Mouse (Mus musculus) ES-E14 (cell line): Measurements from ENCODE around the gene Vdac1. TPM values are rescaled to one million over a fixed set of nuclear protein-coding genes. Genes with fewer than 3 reads are reported as not detected.

Experiments used
- DNase-seq: peaks from one replicate; pipeline ENCODE4 v3.0.0-alpha.2; 2013; ENCODE audit warnings: low read depth, low spot score
- H3K27ac ChIP-seq: 2 replicates; pipeline ENCODE4 v1.5.1; 2012; ENCODE audit warnings: low read depth, mild to moderate bottlenecking, low read length, moderate library complexity, mixed read lengths; ENCODE audit not compliant: poor library complexity, insufficient read depth, severe bottlenecking
- H3K36me3 ChIP-seq: 2 replicates; pipeline ENCODE4 v1.6.1; 2012; ENCODE audit warnings: mild to moderate bottlenecking, low read length, moderate library complexity, mixed read lengths; ENCODE audit not compliant: control insufficient read depth, poor library complexity, insufficient read depth, severe bottlenecking
- H3K4me1 ChIP-seq, 2 experiments: fragments of 150-350 bp in 1 of 2; sonication (generic) in 1 of 2; 2 replicates each; pipeline ENCODE4 v1.6.1; 2012; ENCODE audit warnings: low read length in 2 of 2, mild to moderate bottlenecking in 1 of 2, mixed read lengths in 1 of 2; ENCODE audit not compliant: control insufficient read depth in 2 of 2, insufficient read depth in 2 of 2, poor library complexity in 1 of 2
- H3K4me3 ChIP-seq, 2 experiments: fragments of 150-350 bp in 1 of 2; sonication (generic) in 1 of 2; 2 replicates each; pipeline ENCODE4 v1.5.1; 2012; ENCODE audit warnings: low read length in 2 of 2, low read depth in 1 of 2, mild to moderate bottlenecking in 1 of 2, mixed read lengths in 1 of 2; ENCODE audit not compliant: insufficient read depth in 1 of 2, poor library complexity in 1 of 2, severe bottlenecking in 1 of 2
- H3K9ac ChIP-seq: 2 replicates; pipeline ENCODE4 v1.6.1; 2012; ENCODE audit warnings: low read depth, mild to moderate bottlenecking, low read length, mixed read lengths; ENCODE audit not compliant: poor library complexity, insufficient read depth, severe bottlenecking
- H3K9me3 ChIP-seq: fragments of 150-350 bp; sonication (generic); 2 replicates; pipeline ENCODE4 v1.6.1; 2012; ENCODE audit warnings: low read depth, mild to moderate bottlenecking, low read length; ENCODE audit not compliant: control insufficient read depth, insufficient read depth
- CHD2 ChIP-seq: IDR thresholded peaks from 2 replicates; pipeline ENCODE4 v1.6.1; 2014; ENCODE audit warnings: mild to moderate bottlenecking, low read depth, low read length, inconsistent platforms
- HCFC1 ChIP-seq: IDR thresholded peaks from 2 replicates; pipeline ENCODE4 v1.6.1; 2012; ENCODE audit warnings: low read length, inconsistent platforms, borderline replicate concordance; ENCODE audit not compliant: insufficient read depth
- MAFK ChIP-seq: IDR thresholded peaks from 2 replicates; pipeline ENCODE4 v1.6.1; 2014; ENCODE audit warnings: mild to moderate bottlenecking, low read depth, low read length, inconsistent platforms; ENCODE audit not compliant: insufficient read depth
- ZC3H11A ChIP-seq: IDR thresholded peaks from 2 replicates; pipeline ENCODE4 v1.6.1; 2012; ENCODE audit warnings: low read depth, mild to moderate bottlenecking, inconsistent platforms, low read length, borderline replicate concordance
- ZNF384 ChIP-seq: IDR thresholded peaks from 2 replicates; pipeline ENCODE4 v1.6.1; 2012; ENCODE audit warnings: low read depth, low read length, inconsistent platforms
- in situ Hi-C, 2 experiments: fragments of 600-800 bp; cut with MboI; formaldehyde crosslinking; loops; one replicate each; pipeline ENCODE4 v1.15.1; 2025; ENCODE audit warnings: low sequenced_read_pairs in 2 of 2, inconsistent platforms in 1 of 2; ENCODE audit not compliant: unreplicated experiment in 2 of 2
- total RNA-seq: library from RNA; depleted of rRNA; stranded (reverse); fragments of 300-350 nt; gene quantifications from 2 replicates; pipeline ENCODE4 v1.2.3, GENCODE M21; 2012

The Vdac1 gene
- total RNA-seq, 1 experiment: 268 TPM

DNA sequence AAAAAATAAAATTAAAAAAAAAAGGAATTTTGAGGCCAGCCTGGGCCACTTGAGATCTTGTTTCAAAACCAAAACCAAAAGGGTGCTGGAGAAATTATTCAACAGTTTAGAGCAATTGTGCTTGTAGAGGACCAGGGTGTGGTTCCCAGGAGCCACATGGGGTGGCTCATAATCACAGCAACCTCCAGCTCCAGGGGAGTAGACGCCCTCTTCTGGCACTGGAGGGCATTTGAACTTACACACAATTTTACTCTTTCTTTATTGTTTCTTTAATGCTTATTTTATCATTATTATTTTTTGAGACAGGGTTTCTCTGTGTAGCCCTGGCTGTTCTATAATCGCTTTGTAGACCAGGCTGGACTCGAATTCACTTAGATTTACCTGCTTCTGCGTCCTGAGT lies 34.7 kb downstream of the Vdac1 start:
- DNase-seq: no peak
- Histone ChIP-seq H3K4me1 (peaks cover 3 to 4% of the 10 kb centered on the region in 2 experiments; a peak in 2 of 4 replicates), H3K9ac (no peak overlapping the region), H3K27ac (no peak overlapping the region), H3K4me3 (no peak overlapping the region), H3K9me3 (no peaks in the 10 kb centered on the region), H3K36me3 (no peaks in the 10 kb centered on the region; the same call in 1 of the 2 replicates)
- TF ChIP-seq HCFC1: no peak
- no peak for TF ChIP-seq CHD2
- TF ChIP-seq MAFK: no peak
- no peak for TF ChIP-seq ZC3H11A
- no peak for TF ChIP-seq ZNF384
- in situ Hi-C loops: no loop called here

DNA sequence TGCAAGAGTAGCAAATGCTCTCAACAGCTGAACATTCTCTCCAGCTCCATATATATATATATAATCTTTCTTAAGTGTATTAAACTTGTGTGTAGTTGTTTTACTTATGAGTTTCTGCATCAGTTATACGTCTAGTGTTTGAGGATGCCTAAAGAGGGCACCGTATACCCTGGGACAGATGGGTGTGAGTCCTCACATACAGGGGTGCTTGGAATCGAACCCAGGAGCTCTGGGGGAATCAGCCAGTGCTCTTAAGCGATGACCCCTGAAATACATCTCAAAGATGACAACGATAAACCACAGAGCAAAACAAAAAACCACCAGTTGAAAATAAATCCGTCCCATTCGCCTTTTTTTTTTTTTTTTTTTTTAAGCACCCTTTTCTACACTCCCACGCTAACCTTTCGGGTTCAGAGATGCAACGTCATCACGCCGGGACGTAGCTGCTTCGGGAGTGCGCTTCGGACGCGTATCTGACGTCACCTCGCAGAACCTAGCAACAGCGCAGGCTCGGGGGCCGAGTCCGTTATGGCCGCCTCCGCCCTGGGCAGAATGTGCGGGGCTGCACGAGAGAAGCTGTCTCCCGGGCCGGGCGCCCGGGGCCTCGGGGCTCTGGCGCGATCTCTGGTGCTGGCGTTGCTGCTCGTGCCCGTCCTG lies 35.4 kb downstream of the Vdac1 start, which contains the start of gene 9530068E07Rik:
Gene 9530068E07Rik (plus strand): TSS at position 489 of the 657 bp plus-strand sequence.
- in situ Hi-C loops: no loop called here
- peak; percentile 72; the same call in 1 of the 2 replicates for TF ChIP-seq HCFC1
- no peak for TF ChIP-seq ZC3H11A
- peak; percentile 97 for TF ChIP-seq ZNF384
- no peak for TF ChIP-seq CHD2
- TF ChIP-seq MAFK: no peak
- H3K27ac ChIP-seq: peak within 1 kb of the TSS; percentile 89

DNA sequence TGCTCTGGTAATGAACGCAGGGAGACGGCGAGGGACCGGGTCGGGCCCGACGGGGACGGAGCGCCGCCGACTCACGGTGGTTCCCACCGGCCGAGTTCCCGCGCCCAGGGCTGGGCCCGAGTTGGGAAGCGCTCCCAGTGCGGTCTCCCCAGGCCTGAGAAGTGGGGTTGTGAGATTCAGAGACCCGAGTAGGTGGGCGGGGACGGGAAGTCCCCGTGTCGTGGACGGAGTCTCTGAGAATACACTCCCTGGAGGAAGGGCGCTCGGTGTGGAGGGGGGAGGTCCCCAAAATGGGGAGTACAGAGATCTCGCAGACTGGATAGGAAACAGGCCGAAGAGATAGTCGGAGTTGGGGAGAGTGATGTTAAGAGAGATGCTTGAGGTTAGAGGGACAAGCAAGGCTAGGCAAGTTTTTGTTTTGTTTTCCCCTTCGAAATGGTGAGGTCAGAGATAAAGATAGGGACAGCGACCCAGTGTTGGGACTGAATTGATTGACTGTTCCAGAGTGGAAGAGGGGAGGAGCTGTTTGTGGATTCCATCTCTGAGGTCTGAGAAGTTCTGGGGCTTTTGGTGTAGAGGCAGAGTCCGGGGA lies 36.0 kb downstream of the Vdac1 start:
- peak overlapping the region; percentile 89 for H3K27ac ChIP-seq
- peaks cover 3 to 8% of the 10 kb centered on the region in 2 experiments; a peak in 2 of 4 replicates for H3K4me1 ChIP-seq
- no peaks in the 10 kb centered on the region for H3K9me3 ChIP-seq
- TF ChIP-seq HCFC1 (no peak), CHD2 (no peak), MAFK (no peak), ZC3H11A (no peak), ZNF384 (no peak)
- DNase-seq: no peak
- in situ Hi-C loops: no loop called here
- H3K4me3 ChIP-seq: peak overlapping the region; percentile 84 to 99
- H3K36me3 ChIP-seq: no peaks in the 10 kb centered on the region; the same call in 1 of the 2 replicates
- H3K9ac ChIP-seq: peak overlapping the region; percentile 99

More for the DNA sequence above, 35.4 kb downstream of the Vdac1 start, which contains the start of gene 9530068E07Rik:
- Histone ChIP-seq H3K36me3 (no peaks in the 10 kb centered on the region; the same call in 1 of the 2 replicates), H3K9me3 (no peaks in the 10 kb centered on the region), H3K4me3 (peak within 1 kb of the TSS; percentile 84 to 99), H3K9ac (peak within 1 kb of the TSS; percentile 99), H3K4me1 (peaks cover 3 to 8% of the 10 kb centered on the region in 2 experiments; a peak in 2 of 4 replicates)
- peak; percentile 88 for DNase-seq

DNA sequence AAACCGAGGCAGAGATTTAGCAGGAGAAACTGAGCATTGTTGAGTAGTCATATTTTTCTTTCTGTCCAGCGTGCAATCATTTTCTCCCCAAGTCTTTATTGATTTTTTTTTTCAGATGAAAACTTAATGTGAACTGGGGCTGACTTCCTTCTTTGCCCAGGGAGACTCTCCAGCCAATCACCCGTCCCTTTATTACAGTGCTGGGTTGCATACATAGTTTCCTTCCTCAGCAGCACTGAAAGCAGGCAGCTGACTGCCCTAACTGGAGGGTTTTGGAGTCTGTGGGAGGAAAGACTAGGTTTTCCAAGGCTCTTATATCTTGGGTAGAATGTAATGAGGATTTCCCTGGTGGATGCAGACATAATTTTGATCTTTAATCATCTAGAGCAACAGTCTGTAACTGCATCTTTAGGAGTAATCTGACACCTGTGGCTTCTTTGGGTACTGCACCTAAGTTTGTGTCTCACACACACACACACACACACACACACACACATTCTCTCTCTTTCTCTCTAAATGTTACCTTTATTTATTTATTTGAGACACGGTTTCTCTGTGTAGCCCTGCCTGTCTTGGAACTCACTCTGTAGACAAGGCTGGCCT lies 36.8 kb downstream of the Vdac1 start:
- H3K4me3 ChIP-seq: peak overlapping the region; percentile 84 to 99
- no peaks in the 10 kb centered on the region for H3K36me3 ChIP-seq
- no peaks in the 10 kb centered on the region for H3K9me3 ChIP-seq
- TF ChIP-seq MAFK (no peak), ZC3H11A (no peak), HCFC1 (no peak), CHD2 (no peak), ZNF384 (no peak)
- peaks cover 3 to 8% of the 10 kb centered on the region in 2 experiments; a peak in 2 of 4 replicates for H3K4me1 ChIP-seq
- in situ Hi-C loops: no loop called here
- peak overlapping the region; percentile 99; the same call in 1 of the 2 replicates for H3K9ac ChIP-seq
- DNase-seq: no peak
- no peak overlapping the region for H3K27ac ChIP-seq
